Mouse (Mus musculus) heart, embryonic 16.5 days (tissue): ENCODE data around the gene Zfp704. TPM values are rescaled to one million over a fixed set of nuclear protein-coding genes. Genes with fewer than 3 reads are reported as not detected.

Experiments
- ATAC-seq: fragments of 200-750 bp; cut with Nextera tagmentation; replicated peaks from 2 replicates; pipeline ENCODE4 v1.8.0; 2017; ENCODE audit warnings: moderate number of reproducible peaks; ENCODE audit not compliant: insufficient read depth, low FRiP score; ENCODE audit errors: extremely low read depth
- H3K27ac ChIP-seq: fragments of 300-500 bp; sonication (generic); 2 replicates; pipeline ENCODE4 v1.5.1; 2014; ENCODE audit warnings: mild to moderate bottlenecking, low read length, control low read depth, moderate library complexity
- H3K27me3 ChIP-seq: fragments of 300-500 bp; sonication (generic); 2 replicates; pipeline ENCODE4 v1.6.1; 2014; ENCODE audit warnings: low read length, mixed read lengths; ENCODE audit not compliant: control insufficient read depth, insufficient read depth
- H3K36me3 ChIP-seq: fragments of 300-500 bp; sonication (generic); 2 replicates; pipeline ENCODE4 v1.6.1; 2014; ENCODE audit not compliant: control insufficient read depth, insufficient read depth
- H3K4me1 ChIP-seq: fragments of 300-500 bp; sonication (generic); 2 replicates; pipeline ENCODE4 v1.6.1; 2014; ENCODE audit warnings: low read length, mixed read lengths; ENCODE audit not compliant: control insufficient read depth, insufficient read depth
- H3K4me2 ChIP-seq: fragments of 300-500 bp; sonication (generic); 2 replicates; pipeline ENCODE4 v1.6.1; 2014; ENCODE audit warnings: low read depth, mild to moderate bottlenecking, control low read depth, low read length
- H3K4me3 ChIP-seq: fragments of 300-500 bp; sonication (generic); 2 replicates; pipeline ENCODE4 v1.5.1; 2014; ENCODE audit warnings: mild to moderate bottlenecking, control low read depth, low read length
- H3K9ac ChIP-seq: fragments of 300-500 bp; sonication (generic); 2 replicates; pipeline ENCODE4 v1.6.1; 2014; ENCODE audit warnings: low read length, control low read depth
- H3K9me3 ChIP-seq: fragments of 300-500 bp; sonication (generic); replicated peaks from 2 replicates; pipeline ENCODE4 v1.6.1; 2016; ENCODE audit warnings: low read length; ENCODE audit not compliant: control insufficient read depth
- WGBS: fragments of 180-500 bp; shearing (Covaris S2); extraction: QIAGEN DNeasy Blood & Tissue Kit; methylation state at CpG from one replicate; pipeline ENCODE4 v1.1.7; 2014; 5-methylcytosine and 5-hydroxymethylcytosine counted together
- polyA plus RNA-seq: library from polyadenylated mRNA; unstranded; fragments of >200 nt; fragmentation: Nextera tagmentation; extraction: Ambion mirVana; gene quantifications from 2 replicates; pipeline ENCODE4 v1.2.1, GENCODE M21; 2015

Zfp704 gene
- polyA plus RNA-seq, 1 experiment from 2014 or later, result 6.0 TPM

DNA sequence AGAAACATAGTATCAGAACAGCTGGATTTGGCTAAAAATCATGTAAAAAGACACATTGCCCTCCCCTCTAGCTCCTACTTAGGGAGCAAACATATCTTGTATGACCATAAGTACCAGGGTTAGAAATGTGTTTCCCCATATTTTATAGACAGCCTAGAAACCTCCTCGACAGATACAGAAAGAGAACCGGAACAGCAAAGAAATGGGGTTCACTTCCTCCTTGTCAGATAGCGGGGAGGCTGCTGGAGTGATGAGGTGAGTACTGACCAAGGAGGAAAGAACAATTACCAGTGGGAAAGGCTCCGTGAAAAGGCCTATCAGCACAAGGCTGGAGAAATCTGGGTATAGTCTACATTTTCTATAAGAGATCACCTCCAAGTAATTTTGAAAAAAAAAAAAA lies 182.1 kb downstream of the Zfp704 start:
- Histone ChIP-seq H3K36me3 (no peaks in the 10 kb centered on the region), H3K4me2 (no peak overlapping the region), H3K27ac (no peak overlapping the region), H3K9ac (no peak overlapping the region), H3K4me3 (no peak overlapping the region), H3K4me1 (peaks cover 12% of the 10 kb centered on the region), H3K9me3 (no peaks in the 10 kb centered on the region), H3K27me3 (no peaks in the 10 kb centered on the region)
- WGBS, result 86% methylated on average over 4 of the region's 4 CpGs
- ATAC-seq, result no peak

DNA sequence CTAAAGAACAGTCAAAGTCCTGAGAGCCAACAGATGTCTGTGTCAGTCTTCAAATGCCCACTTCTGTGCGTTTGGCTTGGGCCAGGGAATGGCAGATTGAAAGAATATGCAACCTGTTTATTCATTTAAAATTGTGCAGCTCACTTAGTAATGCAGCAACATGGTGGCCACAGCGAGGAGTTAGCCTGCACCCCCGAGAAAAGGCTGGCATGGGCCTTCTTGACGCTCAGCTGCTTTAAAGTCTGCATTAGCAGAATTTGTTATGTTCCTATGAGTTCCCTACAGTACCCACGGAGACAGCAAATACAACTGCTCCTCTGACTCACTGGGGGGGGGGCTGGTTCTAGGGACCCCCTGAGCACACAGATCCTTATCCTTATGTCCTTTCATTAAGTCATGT lies 184.2 kb downstream of the Zfp704 start:
- no peak overlapping the region for H3K4me3 ChIP-seq

GRCm38 (mm10) chr3:9424637-9425036 lies 185.2 kb downstream of the Zfp704 start:
- ATAC-seq, result no peak
- no peak overlapping the region for H3K9ac ChIP-seq
- WGBS, result 90% methylated on average over 6 of the region's 6 CpGs

More for the DNA sequence above, 184.2 kb downstream of the Zfp704 start:
- no peaks in the 10 kb centered on the region for H3K27me3 ChIP-seq
- no peak overlapping the region for H3K9ac ChIP-seq
- H3K4me1 ChIP-seq, result no peaks in the 10 kb centered on the region
- no peak for ATAC-seq
- WGBS, result 93% methylated on average over 5 of the region's 5 CpGs
- no peak overlapping the region for H3K27ac ChIP-seq
- no peak overlapping the region for H3K4me2 ChIP-seq
- no peaks in the 10 kb centered on the region for H3K9me3 ChIP-seq
- H3K36me3 ChIP-seq, result no peaks in the 10 kb centered on the region

GRCm38 (mm10) chr3:9423669-9424068 lies 186.2 kb downstream of the Zfp704 start:
- Histone ChIP-seq H3K27me3 (no peaks in the 10 kb centered on the region), H3K4me3 (no peak overlapping the region), H3K4me2 (no peak overlapping the region), H3K9ac (no peak overlapping the region), H3K4me1 (no peaks in the 10 kb centered on the region), H3K9me3 (no peaks in the 10 kb centered on the region), H3K36me3 (no peaks in the 10 kb centered on the region), H3K27ac (no peak overlapping the region)
- ATAC-seq, result no peak
- 91% methylated on average over 6 of the region's 6 CpGs for WGBS

More at GRCm38 (mm10) chr3:9424637-9425036, 185.2 kb downstream of the Zfp704 start:
- no peak overlapping the region for H3K27ac ChIP-seq
- H3K9me3 ChIP-seq, result no peaks in the 10 kb centered on the region
- no peak overlapping the region for H3K4me2 ChIP-seq
- H3K27me3 ChIP-seq, result no peaks in the 10 kb centered on the region
- no peaks in the 10 kb centered on the region for H3K4me1 ChIP-seq
- no peaks in the 10 kb centered on the region for H3K36me3 ChIP-seq
- H3K4me3 ChIP-seq, result no peak overlapping the region

DNA sequence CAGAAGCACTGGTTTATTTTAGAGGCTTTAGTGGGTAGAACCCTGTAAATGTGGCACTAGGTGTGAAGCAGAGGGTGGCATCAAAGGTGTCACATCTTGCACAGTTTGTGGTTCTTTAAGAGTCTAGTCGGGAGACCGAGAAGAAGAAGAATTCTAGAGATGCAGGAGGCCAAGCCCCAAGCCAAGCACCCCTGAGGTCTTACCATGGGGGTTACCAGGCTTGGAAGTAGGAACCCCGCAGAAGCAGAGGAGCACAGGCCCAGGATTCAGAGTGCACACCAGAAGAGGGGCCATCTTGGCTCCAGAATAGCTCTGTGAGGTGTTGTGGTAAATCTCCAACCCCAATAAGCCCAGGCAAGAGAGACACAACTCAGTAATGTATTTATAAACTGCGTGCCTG lies 201.0 kb downstream of the Zfp704 start:
- Histone ChIP-seq H3K9ac (no peak overlapping the region), H3K36me3 (no peaks in the 10 kb centered on the region), H3K4me1 (peaks cover 25% of the 10 kb centered on the region), H3K9me3 (peaks cover 2% of the 10 kb centered on the region; the same call in 1 of the 2 replicates), H3K4me3 (no peak overlapping the region), H3K27ac (no peak overlapping the region), H3K27me3 (no peaks in the 10 kb centered on the region), H3K4me2 (no peak overlapping the region)
- 92% methylated on average over 4 of the region's 4 CpGs for WGBS
- no peak for ATAC-seq

GRCm38 (mm10) chr3:9407801-9408200 lies 202.1 kb downstream of the Zfp704 start:
- no peak overlapping the region for H3K4me2 ChIP-seq
- peaks cover 28% of the 10 kb centered on the region for H3K4me1 ChIP-seq
- H3K4me3 ChIP-seq, result no peak overlapping the region
- no peak overlapping the region for H3K9ac ChIP-seq
- peak overlapping the region; percentile 48 for H3K27ac ChIP-seq
- no peaks in the 10 kb centered on the region for H3K27me3 ChIP-seq
- 0 out of 2 replicates have a peak, but pooled peaks cover 2% of the 10 kb centered on the region for H3K9me3 ChIP-seq
- H3K36me3 ChIP-seq, result no peaks in the 10 kb centered on the region
- 72% methylated on average over 10 of the region's 10 CpGs for WGBS
- ATAC-seq, result no peak

DNA sequence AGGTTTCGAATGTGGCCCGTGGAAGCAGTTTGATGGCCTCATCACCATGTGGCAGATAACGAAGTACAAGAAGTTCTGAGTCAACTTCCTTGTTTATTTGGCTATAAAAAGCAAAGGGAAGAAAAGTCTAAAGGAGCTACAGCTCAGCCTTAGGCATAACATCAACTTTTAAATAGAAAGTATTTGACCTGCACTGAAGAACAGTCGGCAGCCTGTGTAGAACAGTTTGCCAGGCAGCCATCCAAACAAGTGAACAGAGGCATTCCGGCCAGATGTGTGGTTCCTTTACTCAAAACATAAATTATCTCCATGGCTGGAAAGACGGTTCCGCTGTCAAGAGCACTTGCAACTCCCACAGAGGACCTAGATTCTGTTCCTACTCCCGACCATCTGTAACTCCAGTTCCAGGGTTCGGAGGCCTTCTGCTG lies 202.8 kb downstream of the Zfp704 start:
- no peak overlapping the region for H3K4me3 ChIP-seq
- H3K9ac ChIP-seq, result no peak overlapping the region
- ATAC-seq, result no peak
- 42% methylated on average over 9 of the region's 9 CpGs for WGBS
- H3K4me1 ChIP-seq, result peaks cover 32% of the 10 kb centered on the region
- H3K36me3 ChIP-seq, result no peaks in the 10 kb centered on the region
- H3K4me2 ChIP-seq, result no peak overlapping the region
- no peaks in the 10 kb centered on the region for H3K27me3 ChIP-seq
- 0 out of 2 replicates have a peak, but pooled peaks cover 2% of the 10 kb centered on the region for H3K9me3 ChIP-seq
- peak overlapping the region; percentile 48 for H3K27ac ChIP-seq

DNA sequence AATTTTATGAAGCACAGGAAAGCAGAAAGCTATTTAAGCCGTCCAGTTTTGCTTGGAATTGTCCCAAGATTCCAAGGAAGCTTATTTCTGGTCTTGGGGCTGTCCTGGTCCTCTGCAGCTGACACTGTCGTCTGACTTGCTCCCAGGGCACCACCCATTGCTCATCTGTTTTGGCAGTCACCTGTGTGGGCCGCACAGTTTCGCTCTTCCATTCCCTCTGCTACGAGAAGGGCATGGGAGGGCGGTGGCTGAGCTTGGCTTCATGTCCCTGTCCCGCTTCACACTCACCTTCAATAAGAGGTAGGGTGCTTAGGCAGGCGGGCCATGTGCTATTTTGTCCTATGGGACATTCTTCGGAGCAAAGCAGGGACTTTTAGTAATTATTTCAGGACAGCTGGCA lies 204.5 kb downstream of the Zfp704 start:
- Histone ChIP-seq H3K4me3 (no peak overlapping the region), H3K9ac (no peak overlapping the region), H3K4me2 (no peak overlapping the region), H3K27ac (no peak overlapping the region), H3K27me3 (no peaks in the 10 kb centered on the region), H3K9me3 (0 out of 2 replicates have a peak, but pooled peaks cover 2% of the 10 kb centered on the region), H3K4me1 (peaks cover 50% of the 10 kb centered on the region), H3K36me3 (no peaks in the 10 kb centered on the region)
- no peak for ATAC-seq
- 64% methylated on average over 9 of the region's 9 CpGs for WGBS

GRCm38 (mm10) chr3:9403255-9404050 lies 206.4 kb downstream of the Zfp704 start:
- Histone ChIP-seq H3K36me3 (no peaks in the 10 kb centered on the region), H3K9ac (no peak overlapping the region), H3K4me2 (no peak overlapping the region), H3K4me1 (peaks cover 53% of the 10 kb centered on the region), H3K4me3 (no peak overlapping the region; the same call in 1 of the 2 replicates), H3K27ac (no peak overlapping the region), H3K27me3 (no peaks in the 10 kb centered on the region), H3K9me3 (0 out of 2 replicates have a peak, but pooled peaks cover 2% of the 10 kb centered on the region)
- WGBS, result 53% methylated on average over 5 of the region's 5 CpGs
- no peak for ATAC-seq
